Mouse (Mus musculus) CH12.LX (cell line): ENCODE measurements at regions not wholly inside any gene's neighbourhood (a gene's known extent, or its start where the extent isn't known, plus 50 kb on each side); places are given as distances from the start of the nearest gene placed in this dataset.

ENCODE experiments used
- CTCF ChIP-seq, 2 experiments: IDR thresholded peaks in 1 of 2; conservative IDR thresholded peaks in 1 of 2; 2 replicates each; pipeline ENCODE4 v1.5.1; 2011 to 2012; ENCODE audit warnings: low read depth in 2 of 2, low read length in 2 of 2, improper control_type of control experiment in 1 of 2, inconsistent platforms in 1 of 2, mild to moderate bottlenecking in 1 of 2, moderate library complexity in 1 of 2
- E2F4 ChIP-seq: IDR thresholded peaks from 2 replicates; pipeline ENCODE4 v1.6.1; 2011; ENCODE audit warnings: low read depth, low read length, improper control_type of control experiment; ENCODE audit not compliant: insufficient replicate concordance
- EP300 ChIP-seq: IDR thresholded peaks from 2 replicates; pipeline ENCODE4 v1.6.1; 2011; ENCODE audit warnings: low read length, improper control_type of control experiment
- MAFK ChIP-seq: IDR thresholded peaks from 2 replicates; pipeline ENCODE4 v1.6.1; 2011; ENCODE audit warnings: low read length, improper control_type of control experiment; ENCODE audit not compliant: insufficient replicate concordance
- POLR2A ChIP-seq: IDR thresholded peaks from 2 replicates; pipeline ENCODE4 v1.6.1; 2011; ENCODE audit warnings: low read depth, mild to moderate bottlenecking, improper control_type of control experiment, low read length
- TCF12 ChIP-seq: IDR thresholded peaks from 2 replicates; pipeline ENCODE4 v1.6.1; 2014; ENCODE audit warnings: low read depth, mild to moderate bottlenecking, inconsistent platforms, low read length, improper control_type of control experiment
- USF2 ChIP-seq: conservative IDR thresholded peaks from 2 replicates; pipeline ENCODE4 v1.6.1; 2011; ENCODE audit warnings: low read depth, low read length, improper control_type of control experiment

GRCm38 (mm10) chr1:42107521-42107920 is 588.0 kb upstream of the Pou3f3 start:
- TF ChIP-seq EP300: no peak
- TF ChIP-seq POLR2A: no peak
- no peak for TF ChIP-seq USF2
- TF ChIP-seq E2F4: no peak
- no peak for TF ChIP-seq TCF12
- no peak for TF ChIP-seq CTCF (conservative IDR thresholded peaks at IDR 0.05 in 1 of 2, IDR thresholded peaks at IDR 0.05 in 1 of 2; ENCODE audit: low read depth in 2 of 2, low read length in 2 of 2)
- no peak for TF ChIP-seq MAFK
